Mouse (Mus musculus): ENCODE measurements around the gene Kl. TPM values are rescaled to one million over a fixed set of nuclear protein-coding genes. Genes with fewer than 3 reads are reported as not detected.

The Kl gene
- total RNA-seq (2021), result under 1 TPM; 0.05 to 0.07 TPM

GRCm38 (mm10) chr5:150952328-150952668 lies at the start of gene Kl:
Gene Kl (plus strand): TSS chr5:150952607.
- DNase-seq, result no peak

- DNase-seq, result no peak
Measured at GRCm38 (mm10) chr5:150906053-150907040, 46.1 kb upstream of the Kl start.

- DNase-seq, result no peak
Measured at GRCm38 (mm10) chr5:150912156-150912555, 40.3 kb upstream of the Kl start.

GRCm38 (mm10) chr5:150912656-150913055 lies 39.8 kb upstream of the Kl start:
- no peak for DNase-seq

- no peak for DNase-seq
Measured at GRCm38 (mm10) chr5:150915080-150916055, 37.0 kb upstream of the Kl start.

- no peak for DNase-seq
Measured at GRCm38 (mm10) chr5:150917131-150917858, 35.1 kb upstream of the Kl start.

GRCm38 (mm10) chr5:150918599-150918998 lies 33.8 kb upstream of the Kl start:
- no peak for DNase-seq

- no peak for DNase-seq
Measured at GRCm38 (mm10) chr5:150919269-150919668, 33.1 kb upstream of the Kl start.

GRCm38 (mm10) chr5:150919961-150920360 lies 32.4 kb upstream of the Kl start:
- no peak for DNase-seq

GRCm38 (mm10) chr5:150929406-150929805 lies 23.0 kb upstream of the Kl start:
- DNase-seq, result no peak

GRCm38 (mm10) chr5:150932596-150932995 lies 19.8 kb upstream of the Kl start:
- no peak for DNase-seq

GRCm38 (mm10) chr5:150936213-150936612 lies 16.2 kb upstream of the Kl start:
- no peak for DNase-seq

GRCm38 (mm10) chr5:150936807-150937206 lies 15.6 kb upstream of the Kl start:
- DNase-seq, result no peak

- no peak for DNase-seq
Measured at GRCm38 (mm10) chr5:150937501-150937900, 14.9 kb upstream of the Kl start.

GRCm38 (mm10) chr5:150945576-150945975 lies 6.8 kb upstream of the Kl start:
- no peak for DNase-seq

GRCm38 (mm10) chr5:150949131-150949530 lies 3.3 kb upstream of the Kl start:
- DNase-seq, result no peak

- no peak for DNase-seq
Measured at GRCm38 (mm10) chr5:150951325-150951724, 1.1 kb upstream of the Kl start.

GRCm38 (mm10) chr5:150952669-150953521 lies 488 bp downstream of the Kl start:
- DNase-seq, result peak; percentile 25

- no peak for DNase-seq
Measured at GRCm38 (mm10) chr5:150954791-150955190, 2.4 kb downstream of the Kl start.

- no peak for DNase-seq
Measured at GRCm38 (mm10) chr5:150959861-150960260, 7.5 kb downstream of the Kl start.

- no peak for DNase-seq
Measured at GRCm38 (mm10) chr5:150961615-150962014, 9.2 kb downstream of the Kl start.

Measured in heart, postnatal 4 days (tissue).